Mouse (Mus musculus) left cerebral cortex, postnatal 14 days (tissue): ENCODE measurements around the gene Fbn1. TPM values are rescaled to one million over a fixed set of nuclear protein-coding genes. Genes with fewer than 3 reads are reported as not detected.

Source experiments
- DNase-seq, 2 experiments: peaks; one replicate each; pipeline ENCODE4 v3.0.0; 2021 to 2022; ENCODE audit warnings: low spot score in 2 of 2, mixed read lengths in 1 of 2
- intact Hi-C: fragments of 180-260 bp; cut with DNase I; formaldehyde crosslinking; loops from one replicate; pipeline ENCODE4 v1.15.1; 2025
- long read RNA-seq, 2 experiments: library from polyadenylated mRNA; stranded (forward); transcript quantifications; one replicate each; pipeline ENCODE4 v2.0.0; 2021
- total RNA-seq, 2 experiments: library from RNA; stranded (reverse); gene quantifications; 2 replicates each; pipeline ENCODE4 v1.2.3; 2021

Gene Fbn1
- 1 to 10 TPM; 5.8 to 7.3 TPM for total RNA-seq
- long read RNA-seq, experiment 1, partial matches to known transcripts: 2 of 2 reads
- long read RNA-seq, experiment 1, other reads (novel, unspliced or antisense): 0 of 2 reads
- long read RNA-seq, experiment 2: 0 reads

- DNase-seq: no peak
- intact Hi-C loops: loop anchor here (5.0 kb wide), 1 partner anchor 94 kb away; no protein-coding TSS in a partner anchor
Observed at GRCm38 (mm10) chr2:125507893-125508292, at the start of gene Fbn1. Fbn1 (minus strand) TSS chr2:125507993.

GRCm38 (mm10) chr2:125555830-125556229 is 48.0 kb upstream of the Fbn1 start:
- intact Hi-C loops: no loop called here
- DNase-seq: no peak

- no peak for DNase-seq
- intact Hi-C loops: no loop called here
Observed at GRCm38 (mm10) chr2:125548806-125549578, 41.2 kb upstream of the Fbn1 start.

GRCm38 (mm10) chr2:125544986-125545385 is 37.2 kb upstream of the Fbn1 start:
- intact Hi-C loops: no loop called here
- no peak for DNase-seq

GRCm38 (mm10) chr2:125543646-125544045 is 35.9 kb upstream of the Fbn1 start:
- DNase-seq: no peak
- intact Hi-C loops: no loop called here

GRCm38 (mm10) chr2:125541451-125541850 is 33.7 kb upstream of the Fbn1 start:
- no peak for DNase-seq
- intact Hi-C loops: no loop called here

GRCm38 (mm10) chr2:125540579-125540978 is 32.8 kb upstream of the Fbn1 start:
- intact Hi-C loops: no loop called here
- no peak for DNase-seq

GRCm38 (mm10) chr2:125539640-125540039 is 31.8 kb upstream of the Fbn1 start:
- DNase-seq: no peak
- intact Hi-C loops: no loop called here

- intact Hi-C loops: no loop called here
- DNase-seq: no peak
Observed at GRCm38 (mm10) chr2:125530665-125531064, 22.9 kb upstream of the Fbn1 start.

GRCm38 (mm10) chr2:125526566-125526965 is 18.8 kb upstream of the Fbn1 start:
- no peak for DNase-seq
- intact Hi-C loops: no loop called here

GRCm38 (mm10) chr2:125525484-125525883 is 17.7 kb upstream of the Fbn1 start:
- intact Hi-C loops: no loop called here
- no peak for DNase-seq

GRCm38 (mm10) chr2:125516594-125516993 is 8.8 kb upstream of the Fbn1 start:
- no peak for DNase-seq
- intact Hi-C loops: no loop called here

GRCm38 (mm10) chr2:125515291-125516057 is 7.7 kb upstream of the Fbn1 start:
- intact Hi-C loops: no loop called here
- DNase-seq: peak in 1 of 2 experiments; percentile 10

GRCm38 (mm10) chr2:125514391-125514790 is 6.6 kb upstream of the Fbn1 start:
- intact Hi-C loops: no loop called here

GRCm38 (mm10) chr2:125512544-125512943 is 4.8 kb upstream of the Fbn1 start:
- DNase-seq: no peak
- intact Hi-C loops: no loop called here

More at GRCm38 (mm10) chr2:125514391-125514790, 6.6 kb upstream of the Fbn1 start:
- DNase-seq: no peak

- intact Hi-C loops: no loop called here
- no peak for DNase-seq
Observed at GRCm38 (mm10) chr2:125511898-125512297, 4.1 kb upstream of the Fbn1 start.

GRCm38 (mm10) chr2:125510752-125511151 is 3.0 kb upstream of the Fbn1 start:
- intact Hi-C loops: no loop called here
- DNase-seq: no peak

GRCm38 (mm10) chr2:125508381-125508780 is 588 bp upstream of the Fbn1 start:
- intact Hi-C loops: loop anchor here (5.0 kb wide), 1 partner anchor 94 kb away; no protein-coding TSS in a partner anchor
- no peak for DNase-seq

- DNase-seq: peak; percentile 49 to 60
- intact Hi-C loops: loop anchor here (5.0 kb wide), 1 partner anchor 96 kb away; no protein-coding TSS in a partner anchor
Observed at GRCm38 (mm10) chr2:125506316-125507054, 1.3 kb downstream of the Fbn1 start.
